Mouse (Mus musculus) hindbrain, embryonic 16.5 days (tissue): ENCODE measurements around the gene Sgsm3. TPM values are rescaled to one million over a fixed set of nuclear protein-coding genes. Genes with fewer than 3 reads are reported as not detected.
A peak's percentile ranks its signal among the peaks of the same experiment; 100 is the strongest.

Source experiments
- ATAC-seq: fragments of 200-750 bp; cut with Nextera tagmentation; 2 replicates; pipeline ENCODE4 v1.8.0; 2017; ENCODE audit warnings: moderate TSS enrichment, moderate library complexity
- H3K27ac ChIP-seq: fragments of 300-500 bp; sonication (generic); 2 replicates; pipeline ENCODE4 v1.5.1; 2014; ENCODE audit warnings: low read depth, mild to moderate bottlenecking, control low read depth, low read length, moderate library complexity
- H3K27me3 ChIP-seq: fragments of 300-500 bp; sonication (generic); replicated peaks from 2 replicates; pipeline ENCODE4 v1.6.1; 2014; ENCODE audit warnings: low read length; ENCODE audit not compliant: control insufficient read depth, insufficient read depth
- H3K36me3 ChIP-seq: fragments of 300-500 bp; sonication (generic); 2 replicates; pipeline ENCODE4 v1.6.1; 2014; ENCODE audit warnings: mild to moderate bottlenecking, low read length, moderate library complexity, mixed read lengths; ENCODE audit not compliant: control insufficient read depth, insufficient read depth
- H3K4me1 ChIP-seq: fragments of 300-500 bp; sonication (generic); 2 replicates; pipeline ENCODE4 v1.6.1; 2014; ENCODE audit warnings: low read depth, low read length; ENCODE audit not compliant: control insufficient read depth, insufficient read depth
- H3K4me2 ChIP-seq: fragments of 300-500 bp; sonication (generic); 2 replicates; pipeline ENCODE4 v1.6.1; 2014; ENCODE audit warnings: mild to moderate bottlenecking, low read length, control low read depth, moderate library complexity
- H3K4me3 ChIP-seq: fragments of 300-500 bp; sonication (generic); 2 replicates; pipeline ENCODE4 v1.5.1; 2014; ENCODE audit warnings: mild to moderate bottlenecking, low read length, control low read depth, moderate library complexity
- H3K9ac ChIP-seq: fragments of 300-500 bp; sonication (generic); 2 replicates; pipeline ENCODE4 v1.6.1; 2014; ENCODE audit warnings: low read depth, mild to moderate bottlenecking, control low read depth, low read length, moderate library complexity
- H3K9me3 ChIP-seq: fragments of 300-500 bp; sonication (generic); 2 replicates; pipeline ENCODE4 v1.6.1; 2014; ENCODE audit warnings: mild to moderate bottlenecking, low read length, moderate library complexity; ENCODE audit not compliant: control insufficient read depth
- WGBS: fragments of 180-500 bp; shearing (Covaris S2); extraction: QIAGEN DNeasy Blood & Tissue Kit; methylation state at CpG from one replicate; pipeline ENCODE4 v1.1.7; 2014; 5-methylcytosine and 5-hydroxymethylcytosine counted together
- polyA plus RNA-seq: library from polyadenylated mRNA; unstranded; fragments of >200 nt; fragmentation: Nextera tagmentation; extraction: Ambion mirVana; gene quantifications from 2 replicates; pipeline ENCODE4 v1.2.1, GENCODE M21; 2015

Gene Sgsm3
- polyA plus RNA-seq, 1 experiment from 2014 or later, result 85.1 TPM

GRCm38 (mm10) chr15:80941468-80942040 is 36.0 kb upstream of the Sgsm3 start:
- 82% methylated on average over 6 of the region's 6 CpGs for WGBS
- no peak overlapping the region for H3K4me3 ChIP-seq
- ATAC-seq, result no peak
- no peaks in the 10 kb centered on the region for H3K9me3 ChIP-seq
- H3K27me3 ChIP-seq, result no peaks in the 10 kb centered on the region
- H3K4me2 ChIP-seq, result no peak overlapping the region
- no peak overlapping the region for H3K27ac ChIP-seq
- no peaks in the 10 kb centered on the region for H3K36me3 ChIP-seq
- H3K9ac ChIP-seq, result no peak overlapping the region
- no peaks in the 10 kb centered on the region for H3K4me1 ChIP-seq

- H3K9ac ChIP-seq, result no peak overlapping the region
- no peak overlapping the region for H3K27ac ChIP-seq
- no peaks in the 10 kb centered on the region for H3K27me3 ChIP-seq
- H3K4me1 ChIP-seq, result peaks cover 9% of the 10 kb centered on the region
- H3K4me3 ChIP-seq, result no peak overlapping the region
- WGBS, result 65% methylated on average over 3 of the region's 3 CpGs
- no peak overlapping the region for H3K4me2 ChIP-seq
- ATAC-seq, result no peak
- H3K36me3 ChIP-seq, result no peaks in the 10 kb centered on the region
- no peaks in the 10 kb centered on the region for H3K9me3 ChIP-seq
Observed at GRCm38 (mm10) chr15:80945851-80946250, 31.7 kb upstream of the Sgsm3 start.

GRCm38 (mm10) chr15:80948145-80949135 is 29.1 kb upstream of the Sgsm3 start, which contains the start of gene Adsl:
Gene Adsl (plus strand): TSS chr15:80948490.
- peaks cover 9% of the 10 kb centered on the region for H3K4me1 ChIP-seq
- H3K27ac ChIP-seq, result peak within 1 kb of the TSS; percentile 86
- H3K27me3 ChIP-seq, result no peaks in the 10 kb centered on the region
- ATAC-seq, result peak; percentile 96
- under 1% methylated on average over 63 of the region's 63 CpGs for WGBS
- no peaks in the 10 kb centered on the region for H3K9me3 ChIP-seq
- H3K36me3 ChIP-seq, result peaks cover 9% of the 10 kb centered on the region
- peak within 1 kb of the TSS; percentile 69 for H3K4me2 ChIP-seq
- peak within 1 kb of the TSS; percentile 74 for H3K9ac ChIP-seq
- peak within 1 kb of the TSS; percentile 85 for H3K4me3 ChIP-seq

- Histone ChIP-seq H3K4me1 (peaks cover 9% of the 10 kb centered on the region), H3K27me3 (no peaks in the 10 kb centered on the region), H3K9ac (0 out of 2 replicates have a peak overlapping the region, but pooled peaks have one; percentile 16), H3K9me3 (no peaks in the 10 kb centered on the region), H3K27ac (no peak overlapping the region), H3K4me3 (peak overlapping the region; percentile 85), H3K36me3 (peaks cover 13% of the 10 kb centered on the region), H3K4me2 (peak overlapping the region; percentile 69)
- 60% methylated on average over 4 of the region's 4 CpGs for WGBS
- ATAC-seq, result no peak
Observed at GRCm38 (mm10) chr15:80949431-80949830, 28.1 kb upstream of the Sgsm3 start.

GRCm38 (mm10) chr15:80950055-80950454 is 27.5 kb upstream of the Sgsm3 start:
- Histone ChIP-seq H3K9me3 (no peaks in the 10 kb centered on the region), H3K4me3 (no peak overlapping the region), H3K9ac (no peak overlapping the region), H3K36me3 (peaks cover 14% of the 10 kb centered on the region), H3K27ac (no peak overlapping the region), H3K4me2 (no peak overlapping the region), H3K4me1 (peaks cover 9% of the 10 kb centered on the region), H3K27me3 (no peaks in the 10 kb centered on the region)
- 87% methylated on average over 7 of the region's 7 CpGs for WGBS
- no peak for ATAC-seq

GRCm38 (mm10) chr15:80953971-80954370 is 23.6 kb upstream of the Sgsm3 start:
- H3K36me3 ChIP-seq, result peaks cover 30% of the 10 kb centered on the region
- H3K4me3 ChIP-seq, result no peak overlapping the region
- no peak overlapping the region for H3K27ac ChIP-seq
- H3K4me2 ChIP-seq, result no peak overlapping the region
- H3K9ac ChIP-seq, result no peak overlapping the region
- ATAC-seq, result no peak
- H3K4me1 ChIP-seq, result peaks cover 8% of the 10 kb centered on the region
- H3K9me3 ChIP-seq, result no peaks in the 10 kb centered on the region
- no peaks in the 10 kb centered on the region for H3K27me3 ChIP-seq
- 91% methylated on average over 9 of the region's 9 CpGs for WGBS

- no peak for ATAC-seq
Observed at GRCm38 (mm10) chr15:80954861-80955260, 22.7 kb upstream of the Sgsm3 start.

GRCm38 (mm10) chr15:80955836-80956438 is 21.6 kb upstream of the Sgsm3 start:
- H3K4me2 ChIP-seq, result no peak overlapping the region
- H3K4me1 ChIP-seq, result no peaks in the 10 kb centered on the region
- no peak overlapping the region for H3K4me3 ChIP-seq
- no peaks in the 10 kb centered on the region for H3K27me3 ChIP-seq
- H3K36me3 ChIP-seq, result peaks cover 36% of the 10 kb centered on the region
- 95% methylated on average over 12 of the region's 12 CpGs for WGBS
- no peak for ATAC-seq
- no peaks in the 10 kb centered on the region for H3K9me3 ChIP-seq
- no peak overlapping the region for H3K27ac ChIP-seq
- no peak overlapping the region for H3K9ac ChIP-seq

More at GRCm38 (mm10) chr15:80954861-80955260, 22.7 kb upstream of the Sgsm3 start:
- Histone ChIP-seq H3K4me2 (no peak overlapping the region), H3K9ac (no peak overlapping the region), H3K27me3 (no peaks in the 10 kb centered on the region), H3K27ac (no peak overlapping the region), H3K4me3 (no peak overlapping the region), H3K36me3 (peaks cover 30% of the 10 kb centered on the region), H3K4me1 (no peaks in the 10 kb centered on the region; the same call in 1 of the 2 replicates), H3K9me3 (no peaks in the 10 kb centered on the region)
- 77% methylated on average over 3 of the region's 3 CpGs for WGBS

GRCm38 (mm10) chr15:80969371-80969770 is 8.2 kb upstream of the Sgsm3 start:
- WGBS, result 89% methylated on average over 1 of the region's 1 CpGs
- Histone ChIP-seq H3K9ac (no peak overlapping the region), H3K9me3 (no peaks in the 10 kb centered on the region), H3K27me3 (no peaks in the 10 kb centered on the region), H3K4me2 (no peak overlapping the region), H3K27ac (no peak overlapping the region), H3K4me1 (no peaks in the 10 kb centered on the region), H3K36me3 (peaks cover 34% of the 10 kb centered on the region), H3K4me3 (no peak overlapping the region)
- ATAC-seq, result no peak
